Mouse (Mus musculus): ENCODE measurements around the gene Lrig1. TPM values are rescaled to one million over a fixed set of nuclear protein-coding genes. Genes with fewer than 3 reads are reported as not detected.

Lrig1 gene
- total RNA-seq, 4 experiments from 2014 or later: 28.5 to 38.8 (median 33.4) TPM

DNA sequence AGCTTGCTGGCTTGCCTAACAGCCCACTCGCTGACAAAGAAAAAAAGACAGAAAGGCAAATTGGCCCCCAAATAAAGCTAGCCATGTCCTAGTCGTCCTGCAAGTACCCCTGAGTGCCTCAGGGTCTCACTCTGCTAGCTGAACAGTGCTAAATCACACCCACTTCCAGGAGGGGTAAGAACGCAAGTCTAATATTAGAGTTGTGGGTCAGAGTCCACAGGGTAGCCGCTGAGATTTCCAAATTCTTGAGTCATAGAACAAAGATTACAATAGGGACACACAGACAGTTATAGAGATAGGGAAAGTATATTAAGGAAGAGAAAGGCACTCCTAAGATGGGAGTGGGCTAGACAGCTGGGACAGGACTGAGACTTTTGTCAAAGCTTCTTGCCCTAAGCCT lies 51.5 kb downstream of the Lrig1 start:
- no peak for DNase-seq (ENCODE audit: low spot score in 2 of 2)

DNA sequence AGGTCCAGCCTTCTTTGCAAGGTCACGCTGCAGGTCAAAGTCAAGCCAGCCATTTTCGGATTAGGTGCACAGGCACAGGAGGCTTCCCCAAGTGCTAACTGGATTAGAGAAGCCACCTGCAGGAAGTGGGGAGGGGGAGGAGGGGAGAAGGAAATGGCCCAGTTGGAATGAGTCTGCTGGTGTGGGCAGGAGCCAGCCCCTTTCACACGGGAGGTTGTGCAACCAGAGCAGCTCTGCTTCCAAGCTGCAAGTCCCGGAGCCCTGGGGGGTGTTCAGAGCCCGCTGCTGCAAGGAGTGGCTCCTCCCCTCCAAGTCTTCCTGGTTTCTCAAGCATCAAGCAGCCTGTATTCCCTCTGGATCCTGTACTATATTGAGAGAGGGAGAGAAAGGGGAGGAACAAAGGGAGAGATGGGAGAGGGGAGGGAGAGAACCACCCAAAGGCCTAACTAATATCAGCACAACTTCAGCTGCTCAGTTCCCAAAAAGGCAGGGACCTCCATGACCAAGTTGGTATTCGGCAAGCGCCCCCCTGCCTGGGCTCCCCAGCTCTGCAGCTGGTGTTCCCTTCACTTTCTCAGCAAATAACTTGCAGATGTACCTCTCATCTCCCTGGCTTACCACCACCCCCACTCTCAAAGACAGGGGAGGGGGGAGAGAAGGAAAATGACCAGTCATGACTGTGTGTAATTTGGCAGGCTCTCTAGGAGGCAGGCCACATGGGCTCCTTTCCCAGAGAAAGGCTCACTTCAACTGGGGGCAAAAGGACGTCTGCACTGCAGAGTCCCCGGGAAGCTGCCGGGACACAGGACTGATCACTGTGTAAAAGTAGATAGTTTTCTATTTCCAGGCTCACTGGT lies 52.2 kb downstream of the Lrig1 start:
- DNase-seq (ENCODE audit: low spot score in 2 of 2): peak in 1 of 2 experiments; percentile 50

DNA sequence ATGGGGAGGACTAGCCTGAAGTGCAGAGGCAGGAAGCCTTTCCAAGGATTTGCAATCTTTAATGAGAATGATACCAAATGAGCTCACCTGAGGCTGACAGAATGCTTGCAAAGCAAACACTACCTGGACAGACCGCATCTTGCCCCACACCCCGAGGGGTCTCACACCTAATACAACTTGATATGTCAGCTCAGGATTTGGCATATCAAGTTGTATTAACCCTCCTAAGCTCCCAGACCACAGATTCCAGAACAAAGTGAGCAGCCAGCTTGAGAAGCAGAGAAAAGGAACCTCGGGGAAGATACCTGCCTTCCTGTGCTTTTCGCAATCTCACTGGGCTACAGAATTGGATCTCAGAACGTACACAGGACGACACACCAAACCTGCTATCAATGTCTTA lies 53.1 kb downstream of the Lrig1 start:
- DNase-seq (ENCODE audit: low spot score in 2 of 2): no peak

DNA sequence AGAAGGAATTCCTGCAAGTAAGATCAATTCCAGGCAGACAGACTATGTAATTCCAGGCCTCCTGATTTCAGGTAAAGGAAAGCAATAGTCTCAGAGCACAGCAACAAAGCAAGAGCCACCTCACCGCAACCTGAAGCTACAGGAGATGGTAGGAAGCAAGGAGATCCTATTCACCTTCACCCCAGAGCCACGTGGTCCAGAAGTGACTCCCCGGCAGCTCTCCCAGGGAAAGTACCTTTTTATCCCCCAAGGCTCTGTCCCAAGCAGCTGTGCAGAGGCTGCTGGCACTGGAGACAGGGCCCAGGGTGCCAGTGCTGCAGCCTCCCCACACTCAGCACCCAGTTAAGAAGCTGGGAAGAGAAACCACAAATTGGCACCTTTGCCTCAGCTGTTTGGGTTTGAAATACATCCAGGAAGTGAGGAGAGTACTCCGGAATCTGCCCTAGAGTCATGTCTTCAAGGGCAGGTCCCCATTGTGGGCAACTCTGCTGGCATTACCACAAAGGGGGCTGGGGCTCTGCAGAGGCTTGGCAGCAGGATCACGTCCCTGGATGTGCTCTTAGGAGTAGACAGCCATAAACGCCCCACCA lies 53.6 kb downstream of the Lrig1 start:
- DNase-seq (ENCODE audit: low spot score in 2 of 2): no peak

DNA sequence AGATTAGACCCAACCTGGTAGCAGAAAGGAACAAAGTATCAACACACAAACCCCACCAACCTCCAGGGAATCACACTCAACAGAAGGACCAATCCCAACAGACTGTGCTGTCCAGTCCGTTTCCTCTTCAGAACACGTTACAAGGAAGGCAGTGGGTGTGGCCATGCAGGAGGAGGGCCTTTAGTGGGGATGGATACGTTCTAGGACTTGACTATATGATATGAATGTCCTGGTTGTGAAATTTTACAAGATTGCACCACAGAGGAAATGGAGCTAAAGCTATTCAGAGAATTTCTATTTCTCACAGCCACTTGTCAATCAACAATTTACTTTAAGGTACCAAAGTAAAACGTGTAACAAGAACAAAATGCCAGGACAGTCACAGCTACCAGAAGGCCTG lies 54.2 kb downstream of the Lrig1 start:
- no peak for DNase-seq (ENCODE audit: low spot score in 2 of 2)

DNA sequence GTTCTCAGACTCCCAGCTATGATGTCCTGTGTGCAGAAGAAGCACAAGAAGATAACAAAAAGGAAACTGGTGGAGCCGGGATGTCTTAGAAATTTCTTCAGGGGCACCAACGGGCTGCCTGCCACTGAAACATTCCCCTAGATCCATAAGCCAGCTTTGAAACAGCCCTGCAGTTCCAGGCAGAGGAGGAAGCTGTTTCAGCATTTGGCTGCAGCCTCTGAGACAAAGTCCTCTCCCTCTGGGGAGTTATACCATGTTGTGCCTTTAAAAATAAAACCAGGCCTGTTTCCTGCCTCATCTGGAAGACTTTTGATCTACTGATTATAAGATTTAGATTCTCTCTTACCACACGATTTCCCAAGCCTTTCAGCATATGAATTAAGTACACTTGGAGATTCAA lies 55.3 kb downstream of the Lrig1 start:
- DNase-seq (ENCODE audit: low spot score in 2 of 2): no peak

DNA sequence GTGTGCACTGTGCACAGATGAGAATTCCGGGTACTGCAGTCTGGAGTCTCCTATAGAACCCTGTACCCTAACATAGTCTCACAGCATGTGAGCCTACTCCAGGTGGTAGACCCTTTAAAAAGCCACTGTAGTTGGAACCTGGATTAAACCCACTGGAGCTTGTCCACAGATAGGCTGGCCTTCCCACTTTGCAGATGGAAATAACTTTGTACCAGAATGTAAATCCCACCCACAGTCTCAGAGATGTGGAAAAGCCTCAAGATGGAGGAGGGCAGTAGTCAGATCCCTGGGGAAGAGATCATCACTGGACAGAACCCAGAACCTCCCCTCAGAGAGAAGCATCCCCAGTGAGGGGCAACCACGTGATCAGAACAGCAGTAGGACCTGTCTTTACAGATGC lies 56.0 kb downstream of the Lrig1 start:
- no peak for DNase-seq (ENCODE audit: low spot score in 2 of 2)

- DNase-seq (ENCODE audit: low spot score in 2 of 2): no peak
Measured at GRCm38 (mm10) chr6:94642048-94642447, 57.9 kb downstream of the Lrig1 start.

DNA sequence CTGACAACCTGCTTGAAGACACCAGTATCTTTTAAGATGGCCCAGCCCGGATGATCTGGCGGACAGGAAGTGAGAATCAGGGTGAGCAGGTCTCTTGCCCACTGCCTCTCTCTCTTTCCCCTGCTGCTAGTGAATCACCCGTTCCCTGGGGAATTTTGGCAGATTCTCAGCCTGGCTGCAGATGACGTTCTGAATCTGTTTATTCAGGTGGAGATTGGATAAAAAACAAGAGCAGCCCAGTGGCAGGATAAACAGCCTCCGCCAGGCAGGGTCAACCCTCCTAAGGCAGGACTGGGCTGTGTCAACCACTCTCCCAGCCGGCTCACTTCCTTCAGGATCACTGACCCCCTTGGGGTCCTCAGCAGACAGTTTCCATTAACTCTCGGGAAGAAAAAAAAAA lies 59.7 kb downstream of the Lrig1 start:
- DNase-seq (ENCODE audit: low spot score in 2 of 2): no peak

DNA sequence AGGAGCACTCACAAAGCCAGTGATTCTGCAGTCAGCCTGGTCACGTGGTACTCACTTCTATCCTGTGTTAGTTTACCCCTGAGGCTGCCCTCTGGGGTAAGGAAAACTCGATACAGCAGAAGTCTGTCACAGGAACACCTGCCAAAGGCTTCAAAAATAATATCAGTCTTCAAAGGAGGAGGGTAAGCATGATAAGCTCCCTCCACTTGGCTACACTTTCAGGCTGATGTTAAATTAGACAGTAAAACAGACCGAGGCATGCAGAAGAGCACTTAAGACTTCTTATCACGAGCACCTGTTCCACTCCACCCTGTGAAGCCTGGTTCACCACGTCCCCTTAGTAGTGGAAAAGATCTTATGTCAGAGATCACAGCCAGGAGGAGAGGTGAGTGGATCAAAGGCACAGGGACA lies 62.9 kb downstream of the Lrig1 start:
- DNase-seq (ENCODE audit: low spot score in 2 of 2): no peak

DNA sequence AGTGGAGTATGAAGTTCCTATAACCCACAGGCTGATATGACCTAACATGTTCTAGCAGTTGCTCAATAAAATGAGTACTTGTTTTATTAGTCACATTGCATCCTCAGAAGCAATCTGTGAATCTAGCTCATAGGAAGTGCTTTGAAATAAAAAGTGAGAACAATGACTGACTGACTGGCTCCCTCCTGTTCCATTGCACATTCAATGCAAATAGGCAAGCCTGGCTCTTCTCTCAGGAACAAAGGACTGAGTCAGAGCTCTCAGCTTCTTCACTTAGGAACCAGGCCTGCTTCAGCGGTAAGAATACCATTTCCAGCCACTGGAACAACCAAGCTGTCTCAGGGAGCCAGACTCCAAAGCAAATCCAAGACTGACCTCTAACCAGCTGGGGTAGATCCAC lies 64.6 kb downstream of the Lrig1 start:
- no peak for DNase-seq (ENCODE audit: low spot score in 2 of 2)

DNA sequence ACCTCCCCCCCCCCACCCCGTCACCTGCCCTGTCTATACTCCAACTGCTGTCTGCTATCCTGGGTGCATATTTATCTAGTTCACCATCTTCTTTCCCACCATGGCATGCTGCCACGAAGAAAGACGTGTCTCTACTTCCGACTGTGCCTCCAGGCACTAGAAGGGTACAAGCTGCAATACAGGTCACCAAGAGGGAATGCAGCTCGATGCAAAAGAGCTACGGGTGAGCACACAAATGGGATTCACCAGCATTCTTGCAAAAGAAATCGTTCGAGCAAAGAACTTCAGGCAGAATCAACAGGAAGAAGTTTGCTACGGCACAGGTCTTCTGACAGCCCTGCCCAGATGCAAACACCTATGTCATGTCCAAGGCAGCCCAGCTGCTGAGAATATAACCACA lies 65.2 kb downstream of the Lrig1 start:
- DNase-seq (ENCODE audit: low spot score in 2 of 2): no peak

DNA sequence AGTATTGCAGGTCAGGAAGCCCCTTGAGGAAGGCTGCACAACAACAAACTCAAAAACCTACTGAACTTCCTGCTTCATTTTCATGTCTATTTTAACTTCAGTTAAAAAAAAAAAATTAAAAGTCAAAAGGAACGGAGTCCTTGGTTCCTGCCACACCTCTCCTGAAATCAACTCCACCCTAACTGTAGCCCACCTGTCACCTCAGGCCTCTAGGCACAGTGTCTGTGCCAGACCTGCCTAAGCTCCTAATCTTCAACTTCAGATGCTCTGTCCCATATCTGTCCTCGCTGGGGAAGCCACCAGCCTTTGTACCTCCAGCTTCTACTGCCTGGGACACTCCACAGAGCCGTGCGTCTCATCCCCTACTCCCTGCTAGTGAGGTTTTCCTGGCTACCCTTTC lies 65.7 kb downstream of the Lrig1 start:
- DNase-seq (ENCODE audit: low spot score in 2 of 2): no peak

GRCm38 (mm10) chr6:94631779-94632082 lies 68.2 kb downstream of the Lrig1 start:
- DNase-seq (ENCODE audit: low spot score in 2 of 2): no peak

DNA sequence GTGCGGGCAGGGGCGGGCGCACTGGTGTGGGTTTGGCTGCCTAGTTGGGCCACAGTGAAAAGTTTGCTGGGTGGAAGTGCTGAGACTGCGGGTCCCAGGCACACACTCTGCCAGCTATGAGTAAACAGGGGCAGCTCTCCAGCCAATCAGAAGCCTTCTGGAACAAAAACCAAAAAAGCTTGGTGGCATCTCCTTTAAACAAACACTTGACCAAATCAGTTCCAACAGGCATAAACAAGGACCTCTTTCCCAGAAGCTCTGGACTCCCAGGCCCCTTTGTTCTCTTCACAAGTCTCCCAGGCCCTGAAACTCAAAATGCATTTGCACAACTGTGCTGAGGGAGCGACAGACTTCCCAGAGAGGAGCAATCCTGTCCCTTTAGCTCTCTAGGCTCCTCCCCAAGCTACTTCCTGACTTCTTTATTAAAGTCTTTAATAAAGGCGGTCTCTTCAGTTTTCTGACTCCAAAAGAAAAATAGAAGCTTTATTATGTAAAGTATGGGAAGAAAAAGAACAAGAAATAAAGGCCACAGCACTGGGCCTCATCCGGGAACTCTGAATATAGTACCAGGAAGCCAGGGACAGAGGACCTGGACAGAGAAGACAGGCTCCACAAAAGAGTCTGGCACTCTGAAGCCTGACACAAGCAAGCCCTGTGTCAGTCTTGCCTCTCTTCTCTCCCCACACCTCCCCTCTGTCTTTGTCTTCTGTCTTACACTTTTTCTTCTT lies 68.7 kb downstream of the Lrig1 start:
- peak in 1 of 2 experiments; percentile 45 for DNase-seq (ENCODE audit: low spot score in 2 of 2)

DNA sequence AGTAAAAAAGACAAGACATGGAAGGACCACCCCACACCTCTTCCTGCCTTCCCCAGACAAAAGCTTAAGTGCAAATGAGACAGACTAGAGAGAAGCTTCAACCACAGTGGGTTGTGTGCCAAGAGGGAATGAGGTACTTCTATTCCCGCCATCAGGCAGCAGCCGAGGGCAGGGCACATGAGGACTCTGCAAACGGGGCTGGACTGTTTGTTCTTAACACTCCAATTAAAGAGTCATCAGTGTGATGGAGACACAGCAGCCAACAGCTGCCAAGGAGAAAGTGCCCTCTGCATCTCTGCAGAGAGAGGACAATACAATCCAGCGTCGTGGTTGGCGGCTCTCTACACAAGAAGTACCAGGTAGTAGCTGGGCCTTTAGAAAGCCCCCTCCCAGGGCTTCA lies 71.2 kb downstream of the Lrig1 start:
- no peak for DNase-seq (ENCODE audit: low spot score in 2 of 2)

- DNase-seq (ENCODE audit: low spot score in 2 of 2): no peak
Measured at GRCm38 (mm10) chr6:94627714-94628595, 72.0 kb downstream of the Lrig1 start.

- DNase-seq (ENCODE audit: low spot score in 2 of 2): no peak
Measured at GRCm38 (mm10) chr6:94626807-94627206, 73.2 kb downstream of the Lrig1 start.

- DNase-seq (ENCODE audit: low spot score in 2 of 2): no peak
Measured at GRCm38 (mm10) chr6:94625896-94626295, 74.1 kb downstream of the Lrig1 start.

DNA sequence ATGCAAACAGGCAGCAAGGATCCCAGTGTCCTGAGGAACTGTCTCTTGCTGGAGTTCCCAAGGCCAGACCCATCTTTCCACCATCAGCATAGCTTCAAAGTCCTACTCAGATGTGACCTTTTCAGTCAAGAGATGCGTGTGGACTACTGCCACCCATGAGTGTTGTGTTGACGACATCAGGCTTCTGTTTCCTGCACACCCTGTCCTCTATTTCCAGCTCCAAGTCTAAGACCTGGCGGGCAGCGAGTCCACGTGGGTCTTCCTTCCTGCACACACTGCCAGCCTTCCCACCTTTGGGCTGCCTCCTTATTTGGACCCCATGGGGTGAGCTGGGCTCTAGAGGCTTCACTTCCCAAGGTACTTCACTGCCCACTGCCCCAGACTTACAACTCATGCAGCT lies 75.4 kb downstream of the Lrig1 start:
- no peak for DNase-seq (ENCODE audit: low spot score in 2 of 2)

GRCm38 (mm10) chr6:94622983-94623382 lies 77.0 kb downstream of the Lrig1 start:
- DNase-seq (ENCODE audit: low spot score in 2 of 2): peak; percentile 43 to 60
